Comparison of ENCODE assay signal across 11 mouse cellular contexts in genomic region chr6:38048800-38049561, GRCm38 (mm10). TPM values are rescaled to one million over a fixed set of nuclear protein-coding genes. Genes with fewer than 3 reads are reported as not detected.
DNase-seq lines count a peak whose midpoint lies in the region; ATAC-seq and TF ChIP-seq lines count a peak whose summit lies in the region.
"Had no signal": no experiment of that assay in that cellular context is flagged by ENCODE, and none has a peak within 500 bp of the region (broad histone marks: within the 10 kb centered on the region; RNA-seq: fewer than 3 reads in every experiment).

No protein-coding gene starts in this region.

- H3K36me3 ChIP-seq in liver, adult 2 months (ENCODE audit: control insufficient read depth, insufficient read depth, low read length), result no peaks in the 10 kb centered on the region
- H3K36me3 ChIP-seq in heart, embryonic 15.5 days, result no peaks in the 10 kb centered on the region
- no peaks in the 10 kb centered on the region for H3K36me3 ChIP-seq in intestine, embryonic 15.5 days

- TF ChIP-seq POLR2A in liver, adult 2 months (IDR thresholded peaks at IDR 0.05; ENCODE audit: extremely low read depth, insufficient read depth, low read length), result no peak

- no peak overlapping the region for H3K9ac ChIP-seq in liver, adult 2 months (ENCODE audit: low read depth, low read length)
- H3K9ac ChIP-seq in heart, embryonic 15.5 days, result no peak overlapping the region
- no peak overlapping the region for H3K9ac ChIP-seq in intestine, embryonic 15.5 days
- H3K9ac ChIP-seq: forebrain, embryonic 13.5 days had no signal

- peak overlapping the region; percentile 31 for H3K27ac ChIP-seq in liver, adult 2 months (replicated peaks; ENCODE audit: insufficient read depth, low read depth, low read length)
- H3K27ac ChIP-seq in heart, embryonic 15.5 days, result peak overlapping the region; percentile 44
- no peak overlapping the region for H3K27ac ChIP-seq in intestine, embryonic 15.5 days
- H3K27ac ChIP-seq: forebrain, embryonic 13.5 days had no signal

- H3K4me2 ChIP-seq in heart, embryonic 15.5 days, result no peak overlapping the region
- H3K4me2 ChIP-seq in intestine, embryonic 15.5 days (replicated peaks), result no peak overlapping the region
- H3K4me2 ChIP-seq: forebrain, embryonic 13.5 days had no signal

- no peaks in the 10 kb centered on the region for H3K79me2 ChIP-seq in liver, adult 2 months (ENCODE audit: control insufficient read depth, insufficient read depth, low read length)

- TF ChIP-seq CTCF in liver, adult 2 months (IDR thresholded peaks at IDR 0.05; ENCODE audit: low read depth, low read length), result no peak

- no peak for DNase-seq in liver, adult 2 months (ENCODE audit: extremely low read depth, low read depth, low spot score)
- DNase-seq in liver, result no peak
- DNase-seq in embryo, embryonic 10 days (ENCODE audit: low spot score), result peak; percentile 11
- peak; percentile 58 for DNase-seq in lung, postnatal 10 days
- DNase-seq in MN1 (ENCODE audit: low spot score), result no peak
- no peak for DNase-seq in layer of hippocampus, adult 9-10 months (ENCODE audit: low spot score)
- DNase-seq: layer of hippocampus, adult 9-11 months had no signal

- H3K9me3 ChIP-seq in heart, embryonic 15.5 days (replicated peaks), result no peaks in the 10 kb centered on the region
- no peaks in the 10 kb centered on the region for H3K9me3 ChIP-seq in intestine, embryonic 15.5 days
- H3K9me3 ChIP-seq: forebrain, embryonic 13.5 days had no signal

- H3K4me1 ChIP-seq in liver, adult 2 months (ENCODE audit: control insufficient read depth, insufficient read depth, low read length), result no peaks in the 10 kb centered on the region
- no peaks in the 10 kb centered on the region for H3K4me1 ChIP-seq in heart, embryonic 15.5 days (replicated peaks)
- H3K4me1 ChIP-seq in intestine, embryonic 15.5 days (replicated peaks), result no peaks in the 10 kb centered on the region

- no peaks in the 10 kb centered on the region for H3K27me3 ChIP-seq in liver, adult 2 months (ENCODE audit: control insufficient read depth, insufficient read depth, low read length)
- no peaks in the 10 kb centered on the region for H3K27me3 ChIP-seq in heart, embryonic 15.5 days
- H3K27me3 ChIP-seq in intestine, embryonic 15.5 days (replicated peaks), result no peaks in the 10 kb centered on the region
- H3K27me3 ChIP-seq: forebrain, embryonic 13.5 days had no signal

- peak; percentile 77 for ATAC-seq in heart, embryonic 15.5 days (replicated peaks; ENCODE audit: insufficient number of reproducible peaks, insufficient read depth, low FRiP score, low read depth)
- ATAC-seq in intestine, embryonic 15.5 days, result no peak
- ATAC-seq: forebrain, embryonic 13.5 days had no signal

- H3K4me3 ChIP-seq in liver, adult 2 months (ENCODE audit: insufficient read depth, low read depth, low read length), result no peak overlapping the region
- no peak overlapping the region for H3K4me3 ChIP-seq in heart, embryonic 15.5 days
- H3K4me3 ChIP-seq in intestine, embryonic 15.5 days (replicated peaks), result no peak overlapping the region
- H3K4me3 ChIP-seq: forebrain, embryonic 13.5 days had no signal

- WGBS in liver, adult 2 months, result 77% methylated on average over 6 of the region's 6 CpGs
- 36% methylated on average over 6 of the region's 6 CpGs for WGBS in heart, embryonic 15.5 days
- 45% methylated on average over 6 of the region's 6 CpGs for WGBS in intestine, embryonic 15.5 days

RNA-seq across cellular contexts. Expression of gene Svopl, which starts 2.2 kb away (rescaled TPM):
- total RNA-seq in liver, adult 2 months (2014; rRNA removed), result not detected in 2 replicates
- polyA plus RNA-seq in liver, adult 2 months (2012; rRNA removed), result not detected in 2 replicates
- 0.20 and 0.24 TPM in 2 replicates for polyA plus RNA-seq in heart, embryonic 15.5 days (2015; fragmentation: Nextera tagmentation; extraction: Ambion mirVana)
- 0.30 and 0.83 TPM in 2 replicates for polyA plus RNA-seq in intestine, embryonic 15.5 days (2015; fragmentation: Nextera tagmentation; extraction: Ambion mirVana)
- total RNA-seq: MEL had no signal

Comparison
In these comparisons a context has a peak if more than half of its experiments do, and no peak if none do; other contexts are left out.
1. DNase-seq: peak in embryo, embryonic 10 days (single experiment) and lung, postnatal 10 days (single experiment); none in liver, adult 2 months (single experiment), liver (single experiment), MN1 (single experiment) and layer of hippocampus, adult 9-10 months (single experiment).